ENCODE assay signal across 15 mouse cellular contexts in genomic region chr5:15679980-15680949, GRCm38 (mm10). TPM values are rescaled to one million over a fixed set of nuclear protein-coding genes. Genes with fewer than 3 reads are reported as not detected.
DNase-seq lines count a peak whose midpoint lies in the region; ATAC-seq lines count a peak whose summit lies in the region.
"Not testable (repeated sequence)": the region's sequence is repeated elsewhere in the genome, so short reads cannot be mapped to it uniquely, and the experiment has no call there.
"Had no signal": no experiment of that assay in that cellular context is flagged by ENCODE, and none has a peak within 500 bp of the region (broad histone marks: within the 10 kb centered on the region; RNA-seq: fewer than 3 reads in every experiment).

No protein-coding gene starts in this region.

- peak; percentile 76 for ATAC-seq in embryonic facial prominence, embryonic 14.5 days (ENCODE audit: low read depth)
- ATAC-seq in hindbrain, embryonic 12.5 days (ENCODE audit: low FRiP score) = peak; percentile 88
- peak; percentile 71; the same call in 1 of the 2 replicates for ATAC-seq in kidney, embryonic 14.5 days (ENCODE audit: low FRiP score, low TSS enrichment)
- peak; percentile 71 for ATAC-seq in neural tube, embryonic 14.5 days (ENCODE audit: low read depth)

- peaks cover 16% of the 10 kb centered on the region for H3K9me3 ChIP-seq in embryonic facial prominence, embryonic 14.5 days (ENCODE audit: control insufficient read depth, low read length)
- peaks cover 12% of the 10 kb centered on the region for H3K9me3 ChIP-seq in hindbrain, embryonic 12.5 days (replicated peaks)
- H3K9me3 ChIP-seq in kidney, embryonic 14.5 days (ENCODE audit: control insufficient read depth, low read length); neural tube, embryonic 14.5 days (ENCODE audit: control insufficient read depth, low read length): not testable (repeated sequence)
- peaks cover 34% of the 10 kb centered on the region for H3K9me3 ChIP-seq in midbrain, embryonic 10.5 days (replicated peaks)

- H3K36me3 ChIP-seq in embryonic facial prominence, embryonic 14.5 days (ENCODE audit: control insufficient read depth, insufficient read depth, low read length); hindbrain, embryonic 12.5 days; kidney, embryonic 14.5 days (ENCODE audit: control insufficient read depth, insufficient read depth, low read length); midbrain, embryonic 10.5 days; neural tube, embryonic 14.5 days (ENCODE audit: control insufficient read depth, insufficient read depth, low read length): not testable (repeated sequence)

- not testable (repeated sequence) for H3K27me3 ChIP-seq in embryonic facial prominence, embryonic 14.5 days (replicated peaks; ENCODE audit: control insufficient read depth, insufficient read depth, low read length); hindbrain, embryonic 12.5 days; kidney, embryonic 14.5 days (ENCODE audit: control insufficient read depth, insufficient read depth, low read length); midbrain, embryonic 10.5 days (ENCODE audit: low read depth, poor library complexity, severe bottlenecking); neural tube, embryonic 14.5 days (ENCODE audit: control insufficient read depth, insufficient read depth, low read length)

- not testable (repeated sequence) for H3K27ac ChIP-seq in embryonic facial prominence, embryonic 14.5 days (replicated peaks; ENCODE audit: low read depth, low read length); hindbrain, embryonic 12.5 days; kidney, embryonic 14.5 days (ENCODE audit: low read depth, low read length); midbrain, embryonic 10.5 days (replicated peaks); neural tube, embryonic 14.5 days (ENCODE audit: low read depth, low read length)

- WGBS in embryonic facial prominence, embryonic 14.5 days = 69% methylated on average over 13 of the region's 13 CpGs
- 66% methylated on average over 13 of the region's 13 CpGs for WGBS in hindbrain, embryonic 12.5 days
- WGBS in kidney, embryonic 14.5 days = 72% methylated on average over 13 of the region's 13 CpGs
- WGBS in midbrain, embryonic 10.5 days = 69% methylated on average over 13 of the region's 13 CpGs
- 72% methylated on average over 13 of the region's 13 CpGs for WGBS in neural tube, embryonic 14.5 days

- not testable (repeated sequence) for H3K4me3 ChIP-seq in embryonic facial prominence, embryonic 14.5 days (ENCODE audit: low read depth, low read length); hindbrain, embryonic 12.5 days; kidney, embryonic 14.5 days (ENCODE audit: low read length); midbrain, embryonic 10.5 days; neural tube, embryonic 14.5 days (ENCODE audit: low read depth, low read length)

- H3K9ac ChIP-seq in embryonic facial prominence, embryonic 14.5 days (ENCODE audit: low read depth, low read length); hindbrain, embryonic 12.5 days; kidney, embryonic 14.5 days (ENCODE audit: low read depth, low read length); neural tube, embryonic 14.5 days (replicated peaks; ENCODE audit: low read depth, low read length): not testable (repeated sequence)

- DNase-seq in 3T3-L1 (ENCODE audit: low read depth, low spot score) (peak; percentile 16), liver (peak; percentile 3)
- DNase-seq in embryonic facial prominence, embryonic 14.5 days (ENCODE audit: low spot score) = not testable (repeated sequence)
- peak; percentile 87 for DNase-seq in heart, adult 11 months
- peak; percentile 15 for DNase-seq in midbrain, embryonic 10.5 days (ENCODE audit: low spot score)

- H3K4me2 ChIP-seq in embryonic facial prominence, embryonic 14.5 days (ENCODE audit: low read depth, low read length); hindbrain, embryonic 12.5 days (replicated peaks); kidney, embryonic 14.5 days (replicated peaks; ENCODE audit: low read depth, low read length); neural tube, embryonic 14.5 days (ENCODE audit: low read depth, low read length): not testable (repeated sequence)

- not testable (repeated sequence) for H3K4me1 ChIP-seq in embryonic facial prominence, embryonic 14.5 days (ENCODE audit: control insufficient read depth, insufficient read depth, low read length); hindbrain, embryonic 12.5 days; kidney, embryonic 14.5 days (ENCODE audit: control insufficient read depth, insufficient read depth, low read length); midbrain, embryonic 10.5 days; neural tube, embryonic 14.5 days (ENCODE audit: control insufficient read depth, insufficient read depth, low read length)

RNA-seq across cellular contexts. Expression of gene 4930572O03Rik, which starts 23.4 kb away (rescaled TPM):
- polyA plus RNA-seq in embryonic facial prominence, embryonic 14.5 days (2014; fragmentation: Nextera tagmentation; extraction: Ambion mirVana) = not detected in 2 replicates
- not detected in 2 replicates for polyA plus RNA-seq in hindbrain, embryonic 12.5 days (2016; fragmentation: Nextera tagmentation; extraction: Ambion mirVana)
- not detected in 2 replicates for polyA plus RNA-seq in kidney, embryonic 14.5 days (2014; fragmentation: Nextera tagmentation; extraction: Ambion mirVana)
- not detected in 2 replicates for polyA plus RNA-seq in midbrain, embryonic 10.5 days (2016; fragmentation: Nextera tagmentation; extraction: Ambion mirVana)
- polyA plus RNA-seq in neural tube, embryonic 14.5 days (2014; fragmentation: Nextera tagmentation; extraction: Ambion mirVana) = not detected in 2 replicates
- polyA plus RNA-seq: adrenal gland, adult 2 months; brain, embryonic 14.5 days; cerebellum, adult 2 months; cortical plate, adult 2 months; hindbrain, embryonic 10.5 days; neural tube, embryonic 13.5 days; small intestine, adult 2 months had no signal

RNA-seq across cellular contexts. Expression of gene Speer4c, which starts 33.8 kb away (rescaled TPM):
- 0.28 TPM in 1 of 2 replicates, not detected in the other for polyA plus RNA-seq in embryonic facial prominence, embryonic 14.5 days (2014; fragmentation: Nextera tagmentation; extraction: Ambion mirVana)
- not detected in 2 replicates for polyA plus RNA-seq in hindbrain, embryonic 12.5 days (2016; fragmentation: Nextera tagmentation; extraction: Ambion mirVana)
- polyA plus RNA-seq in kidney, embryonic 14.5 days (2014; fragmentation: Nextera tagmentation; extraction: Ambion mirVana) = not detected in 2 replicates
- not detected in 2 replicates for polyA plus RNA-seq in midbrain, embryonic 10.5 days (2016; fragmentation: Nextera tagmentation; extraction: Ambion mirVana)
- polyA plus RNA-seq in neural tube, embryonic 14.5 days (2014; fragmentation: Nextera tagmentation; extraction: Ambion mirVana) = not detected in 2 replicates
- polyA plus RNA-seq: adrenal gland, adult 2 months; brain, embryonic 14.5 days; cerebellum, adult 2 months; cortical plate, adult 2 months; hindbrain, embryonic 10.5 days; neural tube, embryonic 13.5 days; small intestine, adult 2 months had no signal
